Mouse (Mus musculus) kidney, adult 18-20 months (tissue): ENCODE data around the gene Sipa1l1.
A peak's percentile ranks its signal among the peaks of the same experiment; 100 is the strongest.

Experiments
- DNase-seq: peaks from one replicate; pipeline ENCODE4 v3.0.0; 2021

Gene Sipa1l1

GRCm38 (mm10) chr12:82340196-82340918, 171.2 kb downstream of the Sipa1l1 start:
- DNase-seq = no peak

DNA sequence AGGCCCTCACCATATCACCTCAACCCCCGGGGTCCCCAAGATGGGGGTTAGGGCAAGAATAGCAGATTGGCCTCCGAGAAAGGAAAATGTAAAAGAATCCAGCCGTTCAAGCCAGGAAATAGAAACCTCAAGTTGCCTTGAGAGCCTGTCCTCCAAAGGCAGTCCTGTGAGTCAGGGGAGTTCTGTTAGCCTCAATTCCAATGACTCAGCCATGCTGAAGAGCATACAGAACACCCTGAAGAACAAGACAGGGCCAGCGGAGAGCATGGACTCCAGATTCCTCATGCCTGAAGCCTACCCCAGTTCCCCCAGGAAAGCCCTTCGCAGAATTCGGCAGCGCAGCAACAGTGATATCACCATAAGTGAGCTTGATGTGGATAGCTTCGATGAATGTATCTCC, 172.1 kb downstream of the Sipa1l1 start:
- no peak for DNase-seq

DNA sequence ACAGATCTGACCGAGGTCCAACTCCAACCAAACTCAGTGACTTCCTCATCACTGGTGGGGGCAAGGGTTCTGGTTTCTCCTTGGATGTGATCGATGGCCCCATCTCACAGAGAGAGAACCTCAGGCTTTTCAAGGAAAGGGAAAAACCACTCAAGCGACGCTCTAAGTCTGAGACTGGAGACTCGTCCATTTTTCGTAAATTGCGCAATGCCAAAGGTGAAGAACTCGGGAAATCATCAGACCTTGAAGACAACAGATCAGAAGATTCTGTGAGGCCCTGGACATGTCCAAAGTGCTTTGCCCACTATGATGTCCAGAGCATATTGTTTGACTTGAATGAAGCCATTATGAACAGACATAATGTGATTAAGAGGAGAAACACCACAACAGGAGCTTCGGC, 172.6 kb downstream of the Sipa1l1 start:
- DNase-seq = no peak

DNA sequence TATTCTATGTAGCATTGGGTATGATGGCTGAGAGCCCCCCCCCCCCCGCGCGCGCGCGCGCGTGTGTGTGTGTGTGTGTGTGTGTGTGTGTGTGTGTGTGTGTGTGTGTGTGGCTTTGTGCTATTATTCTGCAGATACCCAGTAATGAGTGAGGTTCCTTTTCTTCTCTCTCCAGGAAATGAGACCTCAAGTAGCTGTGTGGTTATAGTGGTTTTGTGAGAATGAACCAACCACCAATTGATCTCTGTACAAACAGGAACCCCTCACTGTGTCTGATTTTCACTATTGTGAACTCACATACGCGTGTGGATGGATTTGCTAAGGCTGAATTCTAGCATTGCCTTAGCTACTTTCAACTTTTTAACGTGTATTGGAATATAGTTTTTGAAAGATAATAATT, 181.0 kb downstream of the Sipa1l1 start:
- no peak for DNase-seq

DNA sequence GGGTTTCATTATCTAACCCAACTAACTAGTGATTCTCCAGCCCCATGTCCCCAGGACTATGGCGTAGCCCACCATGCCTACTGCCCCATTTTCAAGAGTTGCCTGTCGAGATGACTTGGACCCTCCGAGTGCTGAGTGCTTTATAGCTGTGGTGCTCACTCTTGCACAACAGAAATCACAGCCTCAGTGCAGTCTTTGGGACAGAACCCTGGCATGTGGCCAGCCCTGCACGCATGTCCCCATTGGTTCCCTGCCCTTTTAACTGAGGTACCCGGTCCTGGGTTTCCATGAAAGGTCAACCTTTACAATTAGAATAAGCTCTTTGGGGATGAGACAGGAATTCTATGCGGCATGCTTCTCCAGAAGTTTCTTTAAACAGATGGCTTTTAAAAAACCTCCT, 181.8 kb downstream of the Sipa1l1 start:
- no peak for DNase-seq

DNA sequence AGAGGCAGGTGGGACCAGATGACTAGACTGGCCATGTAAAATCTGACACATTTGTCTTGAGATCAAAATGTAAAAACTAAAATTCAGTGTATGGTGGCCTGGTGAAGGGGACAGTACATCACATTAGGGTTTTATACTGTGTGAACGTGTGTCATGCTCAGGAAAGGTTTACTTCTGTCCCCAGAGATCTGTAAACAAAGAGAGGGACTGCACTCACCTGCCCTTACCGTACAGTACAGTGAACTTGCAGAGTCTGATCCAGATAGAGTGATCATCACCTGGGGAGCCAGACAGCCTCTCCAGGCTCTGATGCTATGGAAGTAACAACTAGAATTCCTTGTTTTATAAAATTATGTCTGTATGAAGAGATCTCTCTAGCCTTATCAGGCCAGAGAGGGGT, 184.5 kb downstream of the Sipa1l1 start:
- no peak for DNase-seq

- DNase-seq = no peak
These were observed 186.5 kb downstream of the Sipa1l1 start for GRCm38 (mm10) chr12:82355419-82356149.

DNA sequence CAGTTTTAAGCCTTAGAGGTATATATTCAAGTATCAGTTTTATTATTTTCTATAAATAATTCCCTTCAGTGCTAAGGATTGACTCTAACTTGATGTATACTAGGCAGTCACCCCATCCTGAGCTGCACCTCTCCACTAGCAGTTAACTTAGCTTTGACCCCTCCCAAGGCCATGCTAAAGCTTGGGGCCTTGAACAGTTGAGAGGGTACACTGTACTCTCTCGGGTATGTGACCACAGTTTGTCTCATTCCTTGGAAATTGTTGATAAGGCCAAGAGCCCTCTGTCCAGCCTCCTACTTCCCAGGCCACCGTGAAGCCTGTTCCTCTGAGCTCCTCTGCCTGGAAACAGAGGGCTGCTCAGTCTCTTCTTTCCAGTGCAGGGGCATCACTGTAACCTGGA, 187.4 kb downstream of the Sipa1l1 start:
- DNase-seq = no peak

GRCm38 (mm10) chr12:82357431-82357830, 188.3 kb downstream of the Sipa1l1 start:
- DNase-seq = no peak

DNA sequence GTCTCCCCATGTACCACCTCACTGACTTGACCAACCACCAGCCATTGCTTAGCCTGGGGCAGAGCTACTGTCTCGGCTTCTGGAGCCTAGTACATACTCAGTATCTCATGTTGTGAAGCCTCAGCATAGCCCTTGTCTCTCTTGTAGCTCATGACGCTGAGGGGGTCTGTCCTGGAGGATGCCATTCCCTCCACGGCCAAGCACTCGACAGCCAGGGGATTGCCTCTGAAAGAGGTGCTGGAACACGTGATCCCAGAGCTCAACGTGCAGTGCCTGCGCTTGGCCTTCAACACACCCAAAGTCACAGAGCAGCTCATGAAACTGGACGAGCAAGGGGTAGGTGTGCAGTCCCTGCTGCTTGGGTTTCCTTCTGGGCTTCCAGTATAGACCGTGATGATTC, 193.7 kb downstream of the Sipa1l1 start:
- no peak for DNase-seq

- no peak for DNase-seq
These were observed 195.1 kb downstream of the Sipa1l1 start for GRCm38 (mm10) chr12:82364186-82364585.

DNA sequence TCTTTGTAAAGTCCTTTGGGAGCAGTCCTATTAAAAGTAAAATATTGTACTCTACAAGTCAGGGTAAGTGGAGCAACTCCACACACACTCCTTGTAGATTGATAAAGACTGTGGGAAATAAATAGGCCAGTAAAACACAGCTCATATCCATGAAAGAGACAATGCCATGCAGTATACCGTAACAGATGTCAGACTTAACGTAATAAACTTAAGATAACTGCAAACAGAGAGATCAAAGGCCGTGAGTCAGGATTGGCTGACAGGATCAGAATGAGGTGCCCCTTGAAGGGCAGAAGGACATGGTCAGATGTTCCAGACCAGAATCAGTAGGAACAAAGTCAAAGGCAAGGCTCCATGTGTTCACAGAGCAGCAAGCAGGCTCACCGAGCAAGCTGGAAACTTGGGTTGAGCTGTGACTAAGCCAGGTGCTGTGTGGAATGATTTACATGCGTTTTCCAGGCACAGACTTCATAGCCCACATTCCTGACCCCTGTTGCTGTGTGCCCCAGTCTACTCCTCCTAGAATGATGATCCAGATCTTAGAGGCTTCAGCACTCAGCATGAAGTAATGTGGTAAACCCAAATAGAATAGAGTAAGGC, 196.3 kb downstream of the Sipa1l1 start:
- DNase-seq = no peak

GRCm38 (mm10) chr12:82366754-82367153, 197.6 kb downstream of the Sipa1l1 start:
- no peak for DNase-seq

- DNase-seq = no peak
These were observed 198.2 kb downstream of the Sipa1l1 start for GRCm38 (mm10) chr12:82367345-82367744.

GRCm38 (mm10) chr12:82367986-82368385, 198.9 kb downstream of the Sipa1l1 start:
- DNase-seq = no peak

DNA sequence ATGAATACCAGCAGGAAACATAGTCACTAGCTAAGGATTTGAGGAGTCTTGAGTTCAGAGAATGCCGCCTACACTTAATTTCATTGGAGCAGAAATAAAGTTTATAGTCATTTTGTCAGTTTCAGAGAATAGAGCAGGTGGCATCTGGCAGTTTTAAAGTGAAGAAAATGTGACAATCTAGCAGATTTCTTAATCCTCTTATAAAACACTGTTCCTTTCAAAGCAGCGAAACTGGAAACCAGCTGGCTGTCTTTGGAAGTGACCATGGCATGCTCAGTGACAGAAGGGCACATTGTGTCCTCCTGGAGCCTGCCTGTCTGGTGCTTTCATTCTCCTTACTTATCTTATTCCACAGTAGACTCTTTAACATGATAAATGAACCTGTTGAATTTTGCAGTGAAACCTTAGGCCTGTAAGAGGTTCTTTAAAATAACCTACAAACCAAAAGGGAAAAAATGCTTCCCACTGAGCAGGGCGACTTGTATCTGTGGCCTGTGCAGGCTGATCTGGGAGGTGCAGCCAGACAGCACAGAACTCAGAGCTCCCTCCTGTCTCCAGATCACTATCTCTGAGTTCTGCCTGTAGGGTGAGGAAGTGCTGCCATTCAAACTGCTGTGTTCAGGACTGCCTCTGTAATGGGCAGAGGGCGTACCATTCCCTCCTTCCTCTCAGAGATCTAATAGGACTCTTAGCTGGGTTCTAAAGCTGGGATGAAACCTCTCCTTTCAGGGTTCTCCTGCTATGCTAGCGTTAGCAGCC, 200.5 kb downstream of the Sipa1l1 start:
- DNase-seq = no peak

- no peak for DNase-seq
These were observed 202.1 kb downstream of the Sipa1l1 start for GRCm38 (mm10) chr12:82371266-82371665.

DNA sequence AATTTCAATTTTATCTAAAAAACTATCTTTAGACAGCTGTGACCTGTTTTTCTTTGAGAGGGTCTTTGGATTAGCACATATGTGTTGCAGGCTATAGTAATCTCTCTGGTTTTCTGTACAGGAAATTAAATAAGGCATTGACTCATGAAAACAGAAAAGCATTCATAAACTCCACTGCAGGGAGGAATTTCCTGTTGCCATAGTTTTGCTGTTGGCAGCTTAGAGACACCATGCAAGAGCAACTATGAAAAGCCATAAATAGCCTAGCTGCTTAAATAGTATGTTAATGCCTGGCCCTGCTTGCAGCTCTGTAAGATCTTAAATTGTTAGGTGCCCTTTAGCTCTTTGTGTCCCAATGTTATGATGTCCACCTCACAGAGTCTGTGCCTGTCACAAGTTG, 204.9 kb downstream of the Sipa1l1 start:
- no peak for DNase-seq

- DNase-seq = no peak
These were observed 213.8 kb downstream of the Sipa1l1 start for GRCm38 (mm10) chr12:82382932-82383331.

- DNase-seq = peak; percentile 29
These were observed 215.6 kb downstream of the Sipa1l1 start for GRCm38 (mm10) chr12:82384719-82385118.

- no peak for DNase-seq
These were observed 217.9 kb downstream of the Sipa1l1 start for GRCm38 (mm10) chr12:82387042-82387441.

GRCm38 (mm10) chr12:82387647-82388046, 218.5 kb downstream of the Sipa1l1 start:
- no peak for DNase-seq

GRCm38 (mm10) chr12:82388144-82388543, 219.0 kb downstream of the Sipa1l1 start:
- no peak for DNase-seq
